Mouse (Mus musculus) kidney, postnatal 36 days (tissue): ENCODE data around the gene Sox2.

Source experiments
- DNase-seq, 2 experiments: peaks; one replicate each; pipeline ENCODE4 v3.0.0; 2021 to 2022; ENCODE audit warnings: mixed read lengths in 2 of 2

Gene Sox2

GRCm38 (mm10) chr3:34649726-34650620 lies at the start of gene Sox2:
Gene Sox2 (plus strand): TSS chr3:34650405.
- peak; percentile 69 to 80 for DNase-seq

- DNase-seq, result no peak
Observed at GRCm38 (mm10) chr3:34601116-34601515, 49.1 kb upstream of the Sox2 start.

- DNase-seq, result no peak
Observed at GRCm38 (mm10) chr3:34614107-34614506, 36.1 kb upstream of the Sox2 start.

DNA sequence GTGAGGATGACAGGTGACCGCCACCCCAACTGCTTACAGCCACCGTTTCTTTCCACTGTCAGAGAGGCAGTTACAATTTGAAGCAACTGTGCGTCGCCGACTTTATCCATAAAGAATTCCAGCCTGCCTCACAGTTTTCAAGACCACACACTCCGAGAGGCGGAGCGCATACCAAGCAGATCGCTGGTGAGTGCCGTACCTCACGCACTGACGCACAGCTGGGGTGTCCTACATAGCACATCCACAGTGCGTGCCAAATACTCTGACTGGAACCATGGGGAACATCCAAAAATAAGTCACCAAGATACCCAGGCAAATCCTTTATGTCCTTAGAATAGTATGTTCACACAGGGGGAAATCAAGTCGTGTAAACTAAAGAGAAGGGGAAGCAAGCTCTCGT lies 34.7 kb upstream of the Sox2 start:
- no peak for DNase-seq

- no peak for DNase-seq
Observed at GRCm38 (mm10) chr3:34618934-34619333, 31.3 kb upstream of the Sox2 start.

- DNase-seq, result no peak
Observed at GRCm38 (mm10) chr3:34620121-34620520, 30.1 kb upstream of the Sox2 start.

DNA sequence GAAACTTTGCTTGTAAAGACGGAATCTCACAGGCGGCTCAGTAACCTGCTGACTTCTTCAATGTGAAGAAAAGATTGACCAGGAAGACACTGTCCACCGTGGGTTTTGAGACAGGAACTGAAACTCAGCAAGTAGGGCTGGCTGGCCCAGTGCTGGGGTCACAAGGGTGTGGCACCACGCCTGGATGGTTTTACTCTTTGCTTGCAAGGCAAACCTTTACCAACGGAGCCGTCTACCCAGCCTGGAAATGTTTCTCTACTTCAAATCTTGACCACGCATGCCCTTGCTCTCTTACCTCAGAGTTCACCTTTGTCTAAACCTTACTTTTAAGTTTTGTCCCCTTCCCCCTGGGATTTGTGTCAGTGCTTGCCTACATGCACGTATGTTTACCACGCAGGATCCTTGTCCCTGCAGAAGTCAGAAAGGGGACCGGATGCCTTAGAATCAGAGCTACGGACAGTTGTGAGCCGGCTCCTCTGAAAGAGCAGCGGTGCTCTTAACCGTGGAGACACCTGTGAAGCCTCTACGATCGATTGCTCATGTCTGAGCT lies 25.4 kb upstream of the Sox2 start:
- DNase-seq, result no peak

DNA sequence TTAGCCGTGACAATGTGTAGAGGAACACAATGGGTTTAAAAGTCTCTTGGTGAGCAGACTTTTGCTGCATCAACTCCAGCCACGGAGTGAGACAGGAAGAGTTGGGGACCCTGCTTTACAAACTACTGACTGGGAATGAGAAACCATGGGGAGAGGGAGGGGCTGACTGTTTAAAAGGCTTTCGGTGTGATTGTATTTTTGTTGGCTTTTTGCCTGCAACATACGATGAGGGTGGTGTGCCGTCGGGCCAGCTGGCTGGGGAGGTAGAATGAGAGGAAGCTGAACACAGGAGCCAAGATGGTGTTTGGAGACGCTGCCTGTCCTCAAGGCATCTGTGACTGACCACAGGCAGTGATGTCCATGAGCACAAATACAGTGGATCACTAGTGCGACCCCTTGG lies 23.7 kb upstream of the Sox2 start:
- DNase-seq, result no peak

DNA sequence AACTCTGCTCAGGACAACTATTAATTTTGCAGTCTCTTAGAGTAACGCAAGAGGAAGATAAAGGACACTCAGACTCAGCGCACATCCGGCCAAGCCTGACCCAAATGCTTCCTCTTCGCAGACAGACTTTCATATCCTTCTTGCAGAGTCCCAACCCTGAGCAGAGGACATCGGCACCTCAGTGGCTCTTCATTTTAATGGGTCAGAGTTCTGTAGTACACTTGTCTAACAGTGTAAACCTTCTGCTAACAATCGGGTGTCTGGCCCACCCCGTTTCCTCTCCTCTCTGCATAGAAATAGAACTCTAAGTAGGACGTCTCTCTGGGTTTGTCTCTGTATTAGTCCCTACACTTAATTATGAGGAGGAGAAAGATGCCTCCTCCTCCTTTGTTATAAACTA lies 20.2 kb upstream of the Sox2 start:
- DNase-seq, result no peak

DNA sequence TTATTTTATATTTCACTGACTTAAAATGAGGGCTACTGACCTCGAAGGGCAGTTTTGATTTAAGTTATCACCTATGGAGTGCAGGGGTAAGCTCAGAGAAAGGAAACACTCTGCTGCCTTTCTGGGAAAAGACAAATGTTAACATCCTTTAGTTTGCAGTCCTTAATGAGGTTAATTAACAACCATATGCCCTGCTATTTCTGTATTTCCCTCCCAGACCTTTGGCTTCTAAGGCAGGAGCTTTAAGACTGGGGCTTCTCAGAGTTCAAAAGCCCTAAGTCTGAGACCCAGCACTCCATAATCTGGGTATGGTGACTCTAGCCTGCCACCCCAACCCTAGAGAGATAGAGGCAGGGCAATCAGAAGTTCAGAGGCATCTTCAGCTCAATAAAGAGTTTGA lies 19.5 kb upstream of the Sox2 start:
- peak in 1 of 2 experiments; percentile 18 for DNase-seq

GRCm38 (mm10) chr3:34636958-34637357 lies 13.2 kb upstream of the Sox2 start:
- DNase-seq, result no peak

DNA sequence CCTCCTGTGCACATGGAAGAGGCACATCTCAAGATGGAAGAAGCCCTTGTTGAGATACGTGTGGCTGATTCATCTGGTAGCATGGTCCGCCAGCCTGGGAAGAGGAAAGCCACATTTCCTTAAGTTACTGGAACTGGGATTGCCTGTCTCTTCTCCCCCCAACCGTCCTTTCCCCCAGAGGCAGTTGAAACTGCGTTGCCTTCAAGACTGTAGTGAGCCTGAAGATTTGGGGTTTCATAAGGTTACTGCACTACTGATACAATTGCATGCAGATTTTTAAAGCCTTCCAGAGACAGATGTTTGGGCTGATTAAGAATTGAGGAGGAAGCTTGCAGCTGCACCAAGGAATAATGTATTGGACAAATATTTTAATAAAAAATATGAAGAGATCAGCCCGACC lies 12.7 kb upstream of the Sox2 start:
- no peak for DNase-seq

- no peak for DNase-seq
Observed at GRCm38 (mm10) chr3:34637926-34638325, 12.3 kb upstream of the Sox2 start.

GRCm38 (mm10) chr3:34638344-34638743 lies 11.9 kb upstream of the Sox2 start:
- no peak for DNase-seq

GRCm38 (mm10) chr3:34639031-34639872 lies 11.0 kb upstream of the Sox2 start:
- peak in 1 of 2 experiments; percentile 48 for DNase-seq

- no peak for DNase-seq
Observed at GRCm38 (mm10) chr3:34639873-34640270, 10.3 kb upstream of the Sox2 start.

DNA sequence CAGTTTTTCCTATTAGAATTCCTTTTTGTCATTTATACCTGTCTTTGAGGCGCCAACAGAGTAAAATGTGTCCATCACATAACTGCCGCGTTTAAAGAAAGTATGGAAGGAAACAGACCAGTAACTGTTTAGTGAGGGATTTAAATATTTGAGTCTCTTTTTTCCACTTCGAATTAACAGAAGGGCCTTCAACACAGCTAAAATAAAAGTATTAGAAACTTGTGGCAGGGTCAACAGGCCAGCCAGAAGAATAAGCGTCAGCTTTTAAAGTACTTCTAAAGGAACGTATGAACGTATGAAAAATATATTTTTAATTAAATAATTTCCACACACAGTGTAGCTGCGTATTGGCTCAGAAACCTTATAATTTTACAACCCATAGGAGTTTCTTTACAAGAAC lies 9.9 kb upstream of the Sox2 start:
- DNase-seq, result no peak

DNA sequence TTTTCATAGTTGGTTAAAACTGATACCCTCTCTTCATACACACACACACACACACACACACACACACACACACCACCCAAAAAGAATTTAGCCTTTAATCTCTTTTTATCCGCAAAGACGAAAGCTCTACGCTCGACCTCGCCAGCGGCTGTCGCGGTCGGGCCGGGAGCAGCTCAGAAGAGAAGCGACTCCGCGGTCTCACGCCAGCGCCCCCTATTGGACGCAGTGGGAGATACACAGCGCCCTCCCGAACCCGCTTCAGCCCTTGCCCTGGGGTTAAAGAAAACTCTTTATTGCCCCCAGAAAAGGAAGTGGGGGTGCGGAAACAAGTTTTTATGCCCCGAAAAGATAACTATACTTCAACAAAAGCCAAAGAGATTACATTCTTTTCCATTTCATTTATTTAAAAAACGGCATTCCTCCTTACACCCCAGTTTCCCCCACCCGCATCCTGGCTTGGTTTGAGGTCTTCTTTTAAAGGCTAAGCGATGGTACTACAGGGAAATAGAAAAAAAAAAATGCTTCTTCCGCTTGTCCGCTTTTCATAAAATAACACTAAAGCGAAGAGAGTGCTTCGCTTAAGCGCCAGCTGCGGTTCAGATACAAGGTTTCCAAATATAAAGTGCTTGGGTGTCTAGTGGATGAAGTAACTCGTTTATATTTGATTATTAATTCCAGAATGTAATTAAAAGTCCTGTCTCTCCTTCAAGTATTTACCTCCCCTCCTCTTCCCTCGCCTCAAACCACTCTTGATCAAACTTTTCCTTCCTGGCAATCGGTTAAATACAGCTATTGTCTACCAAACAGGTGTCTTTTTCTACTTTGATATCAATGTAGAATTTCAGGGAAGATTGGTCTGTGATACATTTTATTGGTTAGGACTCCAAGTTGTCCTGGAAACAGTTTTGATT lies 9.3 kb upstream of the Sox2 start:
- peak in 1 of 2 experiments; percentile 59 for DNase-seq

DNA sequence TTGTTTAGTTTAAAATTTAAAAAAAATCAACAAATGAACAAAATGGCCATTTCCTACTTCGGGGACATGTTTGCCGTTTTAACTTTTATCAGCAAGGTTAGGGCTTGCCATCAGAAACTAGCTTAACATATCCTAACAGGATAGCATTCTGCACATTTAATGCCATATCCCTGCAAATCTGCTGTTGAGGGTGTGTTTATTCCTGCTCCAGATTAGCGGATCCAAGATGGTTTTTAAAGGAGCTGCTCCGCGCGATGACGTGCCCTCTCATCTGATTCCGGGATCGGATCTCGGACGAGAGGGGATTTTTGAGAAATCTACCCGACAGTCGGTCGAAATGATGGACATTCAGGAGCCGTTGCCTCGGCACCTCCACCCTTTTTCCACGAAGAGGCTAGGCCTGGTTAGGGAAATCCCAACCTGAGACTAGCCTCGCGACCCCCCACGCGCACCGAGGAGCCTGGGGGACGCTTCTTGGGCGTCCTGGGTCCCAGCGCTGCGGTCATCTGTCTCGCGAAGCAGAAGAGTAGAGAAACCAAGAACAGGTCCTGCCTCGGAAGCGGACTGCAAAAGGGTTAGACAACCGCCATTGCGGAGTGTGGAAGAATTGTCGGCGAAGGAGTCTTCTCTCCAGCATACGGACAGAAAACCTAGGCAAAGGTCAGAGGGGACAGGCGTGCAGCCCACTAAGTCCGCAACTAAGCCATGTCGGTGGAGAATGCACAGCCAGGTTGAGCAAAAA lies 8.3 kb upstream of the Sox2 start:
- no peak for DNase-seq

GRCm38 (mm10) chr3:34642498-34642941 lies 7.7 kb upstream of the Sox2 start:
- DNase-seq, result peak; percentile 34 to 67

GRCm38 (mm10) chr3:34643067-34643466 lies 7.1 kb upstream of the Sox2 start:
- DNase-seq, result no peak
